Mouse (Mus musculus) T-helper 17 cell (primary cell): ENCODE data around the gene Tagln.

Experiments used
- in situ Hi-C, 2 experiments: fragments of 300-600 bp; cut with MboI, MseI; formaldehyde crosslinking; loops; 1 replicate in 1 of 2; 2 replicates in 1 of 2; pipeline ENCODE4 v1.15.1; 2025; ENCODE audit warnings: high pct_unique_total_duplicates in 2 of 2

Gene Tagln

DNA sequence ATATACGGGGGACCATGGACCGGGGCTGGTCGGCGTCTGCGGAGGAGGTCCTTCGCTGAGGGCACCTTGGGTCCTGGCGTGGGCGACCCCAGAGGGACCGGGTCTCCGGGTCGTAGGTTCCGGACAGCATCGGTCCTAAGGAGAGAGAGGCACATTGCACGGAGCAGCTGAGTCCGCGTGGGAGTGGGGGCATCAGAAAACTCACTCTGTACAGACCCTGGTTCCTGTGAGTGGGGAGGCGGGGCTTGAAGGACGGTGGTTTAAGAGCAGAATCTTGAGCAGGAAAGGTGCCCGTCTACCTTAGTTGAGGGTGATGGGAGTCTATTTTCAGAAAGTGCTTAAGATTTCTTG, 28.8 kb downstream of the Tagln start:
- in situ Hi-C loops, result no loop called here

DNA sequence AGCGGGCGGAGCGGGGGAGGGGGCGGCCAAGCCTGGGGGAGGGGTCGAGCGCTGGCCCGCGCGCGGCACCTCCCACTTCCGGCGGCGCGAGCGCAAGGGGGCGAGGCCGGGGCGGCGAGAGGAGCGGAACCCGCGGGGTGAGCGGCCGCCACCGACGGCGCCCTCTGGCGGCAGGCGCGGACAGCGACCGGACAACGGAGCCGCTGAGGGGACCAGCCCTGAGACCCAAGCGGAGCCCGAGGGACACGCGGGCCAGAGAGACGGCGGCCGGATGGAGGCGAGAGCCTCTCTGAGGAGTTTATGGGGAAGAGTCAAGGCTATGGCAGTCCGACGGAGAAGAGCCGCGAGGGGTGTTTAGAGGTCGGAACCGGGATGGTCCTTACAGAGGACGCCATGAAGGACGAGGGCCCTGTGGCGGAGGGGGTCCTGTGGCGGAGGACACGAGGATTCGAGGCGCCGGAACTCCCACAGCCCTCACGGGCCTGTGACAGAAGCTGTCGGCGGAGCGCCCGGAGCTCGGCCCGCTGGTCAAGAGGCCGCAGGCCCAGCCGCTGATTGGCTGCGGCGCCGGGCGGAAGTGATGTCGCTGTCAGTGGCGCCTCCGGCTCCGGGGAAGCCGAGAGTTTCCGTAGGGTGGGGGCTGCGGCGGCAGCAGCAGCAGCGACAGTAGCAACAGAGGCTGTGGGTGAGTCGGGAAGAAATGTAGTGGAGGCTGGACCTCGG, 29.3 kb downstream of the Tagln start, which contains the start of the genes Pcsk7 and Rnf214:
Pcsk7 (plus strand) TSS at position 143 of the 723 bp plus-strand sequence.
Rnf214 (minus strand) TSS at position 557 of the 723 bp plus-strand sequence.
- in situ Hi-C loops, result no loop called here

DNA sequence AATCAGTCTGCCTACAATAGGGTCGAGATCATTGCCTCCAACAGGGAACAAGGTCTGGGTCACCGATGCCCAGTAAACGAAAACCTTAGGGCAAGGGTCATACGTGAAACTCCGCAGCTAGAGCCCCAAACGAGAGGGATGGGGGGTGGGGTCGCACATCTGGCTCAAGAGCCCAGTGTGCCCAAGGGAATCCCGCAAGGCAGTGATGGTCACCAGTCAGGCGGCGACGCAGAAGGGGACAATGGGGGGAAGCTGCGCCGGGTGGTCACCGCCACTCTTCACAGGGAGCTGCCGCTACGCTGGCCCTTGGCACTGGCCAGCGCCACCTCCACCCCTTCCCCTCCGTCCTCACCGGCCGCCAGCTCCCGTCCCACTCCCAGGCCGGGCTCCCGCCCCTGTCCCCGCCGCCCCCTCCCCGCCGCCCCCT, 30.0 kb downstream of the Tagln start:
- in situ Hi-C loops, result no loop called here

DNA sequence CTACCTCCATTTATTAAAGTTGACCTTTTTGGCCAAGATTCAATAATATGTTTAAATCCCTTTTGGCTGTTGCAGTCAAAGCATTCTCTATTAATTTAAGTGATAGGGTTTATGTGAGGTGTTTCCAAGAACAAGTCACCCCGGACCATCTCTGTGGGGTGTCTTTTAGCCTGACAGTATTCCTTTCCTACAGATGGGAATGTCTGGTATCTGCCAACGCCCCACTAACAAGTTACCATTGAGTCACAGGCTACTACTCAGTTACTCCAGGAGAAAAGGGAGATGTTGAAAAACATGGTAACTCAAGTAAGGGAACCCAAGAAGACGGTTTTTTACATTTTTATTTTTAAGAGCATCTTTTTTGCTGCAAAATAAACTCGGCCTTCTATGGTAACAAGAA, 30.7 kb downstream of the Tagln start:
- in situ Hi-C loops, result no loop called here

DNA sequence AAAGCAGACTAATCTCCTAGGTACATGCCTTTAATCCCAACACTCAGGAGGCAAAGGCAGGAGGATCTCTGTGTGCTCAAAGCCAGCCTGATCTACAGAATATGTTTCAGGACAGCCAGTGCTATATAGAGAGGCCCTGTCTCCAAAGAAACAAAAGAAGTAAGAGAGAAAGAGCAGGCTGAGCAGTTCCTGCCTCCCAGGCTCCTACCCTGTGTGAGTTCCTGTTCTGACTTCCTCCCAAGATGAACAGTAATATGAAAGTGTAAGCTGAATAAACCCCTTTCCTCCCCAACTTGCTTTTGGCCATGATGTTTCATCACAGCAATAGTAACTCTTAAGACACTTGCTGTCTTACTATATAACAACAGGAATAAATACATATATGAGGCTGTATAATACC, 42.2 kb downstream of the Tagln start:
- in situ Hi-C loops, result no loop called here
